Mouse (Mus musculus): Measurements from ENCODE around the gene Abo. TPM values are rescaled to one million over a fixed set of nuclear protein-coding genes. Genes with fewer than 3 reads are reported as not detected.
"Not testable (repeated sequence)": the region's sequence is repeated elsewhere in the genome, so short reads cannot be mapped to it uniquely, and the experiment has no call there.

The Abo gene
- polyA plus RNA-seq, 1 experiment from 2014 or later, result not detected

GRCm38 (mm10) chr2:26895898-26896297 lies 31.1 kb upstream of the Abo start:
- Histone ChIP-seq H3K27me3 (ENCODE audit: control insufficient read depth, insufficient read depth, low read length) (no peaks in the 10 kb centered on the region), H3K9me3 (replicated peaks; ENCODE audit: control insufficient read depth, low read length) (no peaks in the 10 kb centered on the region), H3K4me3 (ENCODE audit: low read depth, low read length) (no peak overlapping the region), H3K27ac (ENCODE audit: low read depth, low read length) (no peak overlapping the region), H3K36me3 (ENCODE audit: control insufficient read depth, insufficient read depth, low read length) (peaks cover 44% of the 10 kb centered on the region), H3K9ac (ENCODE audit: low read depth, low read length) (no peak overlapping the region), H3K4me2 (no peak overlapping the region), H3K4me1 (ENCODE audit: control insufficient read depth, insufficient read depth, low read length) (no peaks in the 10 kb centered on the region)
- 86% methylated on average over 4 of the region's 4 CpGs for WGBS (ENCODE audit: insufficient replicate concordance)
- ATAC-seq (replicated peaks; ENCODE audit: insufficient number of reproducible peaks, low FRiP score, low TSS enrichment), result no peak

DNA sequence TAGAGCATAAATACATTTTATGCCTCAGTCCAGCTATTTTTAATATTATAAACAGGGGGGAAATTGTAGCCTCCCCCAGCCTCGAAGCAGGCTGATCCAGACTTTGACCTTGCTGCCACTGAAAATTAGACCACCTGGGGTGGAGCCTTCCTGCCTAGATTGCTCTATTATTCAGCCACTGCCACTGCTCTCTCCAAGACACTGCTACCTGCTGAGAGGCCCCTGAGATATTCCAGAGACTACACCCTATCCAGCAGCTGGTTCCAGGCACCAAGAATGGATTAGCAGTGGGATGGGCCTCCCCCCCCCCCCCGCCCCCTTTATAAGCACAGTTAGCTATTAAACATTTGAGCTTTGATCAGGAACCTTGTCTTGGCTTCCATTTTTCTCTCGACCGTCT lies 21.4 kb upstream of the Abo start:
- not testable (repeated sequence) for H3K27ac ChIP-seq (ENCODE audit: low read depth, low read length); H3K9me3 ChIP-seq (replicated peaks; ENCODE audit: control insufficient read depth, low read length); H3K36me3 ChIP-seq (ENCODE audit: control insufficient read depth, insufficient read depth, low read length); H3K27me3 ChIP-seq (ENCODE audit: control insufficient read depth, insufficient read depth, low read length); ATAC-seq (replicated peaks; ENCODE audit: insufficient number of reproducible peaks, low FRiP score, low TSS enrichment); H3K4me2 ChIP-seq; H3K9ac ChIP-seq (ENCODE audit: low read depth, low read length); H3K4me1 ChIP-seq (ENCODE audit: control insufficient read depth, insufficient read depth, low read length); H3K4me3 ChIP-seq (ENCODE audit: low read depth, low read length)
- 84% methylated on average over 4 of the region's 4 CpGs for whole genome bisulfite sequencing (ENCODE audit: insufficient replicate concordance)

GRCm38 (mm10) chr2:26885541-26885940 lies 20.8 kb upstream of the Abo start:
- 94% methylated on average over 2 of the region's 2 CpGs for WGBS (ENCODE audit: insufficient replicate concordance)
- H3K27me3 ChIP-seq (ENCODE audit: control insufficient read depth, insufficient read depth, low read length); H3K9ac ChIP-seq (ENCODE audit: low read depth, low read length); H3K4me1 ChIP-seq (ENCODE audit: control insufficient read depth, insufficient read depth, low read length); H3K36me3 ChIP-seq (ENCODE audit: control insufficient read depth, insufficient read depth, low read length); H3K4me3 ChIP-seq (ENCODE audit: low read depth, low read length); H3K27ac ChIP-seq (ENCODE audit: low read depth, low read length); H3K9me3 ChIP-seq (replicated peaks; ENCODE audit: control insufficient read depth, low read length); ATAC-seq (replicated peaks; ENCODE audit: insufficient number of reproducible peaks, low FRiP score, low TSS enrichment); H3K4me2 ChIP-seq: not testable (repeated sequence)

- ATAC-seq (replicated peaks; ENCODE audit: insufficient number of reproducible peaks, low FRiP score, low TSS enrichment), result no peak
- no peak overlapping the region for H3K4me3 ChIP-seq (ENCODE audit: low read depth, low read length)
These were observed 13.8 kb upstream of the Abo start for GRCm38 (mm10) chr2:26878571-26878970.

GRCm38 (mm10) chr2:26870666-26871065 lies 5.9 kb upstream of the Abo start:
- ATAC-seq (replicated peaks; ENCODE audit: insufficient number of reproducible peaks, low FRiP score, low TSS enrichment), result no peak
- 45% methylated on average over 6 of the region's 6 CpGs for WGBS (ENCODE audit: insufficient replicate concordance)
- Histone ChIP-seq H3K36me3 (ENCODE audit: control insufficient read depth, insufficient read depth, low read length) (no peaks in the 10 kb centered on the region), H3K27me3 (ENCODE audit: control insufficient read depth, insufficient read depth, low read length) (peaks cover 4% of the 10 kb centered on the region), H3K27ac (ENCODE audit: low read depth, low read length) (no peak overlapping the region), H3K9ac (ENCODE audit: low read depth, low read length) (no peak overlapping the region), H3K4me1 (ENCODE audit: control insufficient read depth, insufficient read depth, low read length) (no peaks in the 10 kb centered on the region), H3K9me3 (replicated peaks; ENCODE audit: control insufficient read depth, low read length) (no peaks in the 10 kb centered on the region), H3K4me2 (no peak overlapping the region), H3K4me3 (ENCODE audit: low read depth, low read length) (no peak overlapping the region)

More at GRCm38 (mm10) chr2:26878571-26878970, 13.8 kb upstream of the Abo start:
- no peak overlapping the region for H3K27ac ChIP-seq (ENCODE audit: low read depth, low read length)
- no peaks in the 10 kb centered on the region for H3K36me3 ChIP-seq (ENCODE audit: control insufficient read depth, insufficient read depth, low read length)
- no peaks in the 10 kb centered on the region for H3K27me3 ChIP-seq (ENCODE audit: control insufficient read depth, insufficient read depth, low read length)
- no peaks in the 10 kb centered on the region for H3K4me1 ChIP-seq (ENCODE audit: control insufficient read depth, insufficient read depth, low read length)
- no peak overlapping the region for H3K4me2 ChIP-seq
- H3K9me3 ChIP-seq (replicated peaks; ENCODE audit: control insufficient read depth, low read length), result no peaks in the 10 kb centered on the region
- no peak overlapping the region for H3K9ac ChIP-seq (ENCODE audit: low read depth, low read length)

DNA sequence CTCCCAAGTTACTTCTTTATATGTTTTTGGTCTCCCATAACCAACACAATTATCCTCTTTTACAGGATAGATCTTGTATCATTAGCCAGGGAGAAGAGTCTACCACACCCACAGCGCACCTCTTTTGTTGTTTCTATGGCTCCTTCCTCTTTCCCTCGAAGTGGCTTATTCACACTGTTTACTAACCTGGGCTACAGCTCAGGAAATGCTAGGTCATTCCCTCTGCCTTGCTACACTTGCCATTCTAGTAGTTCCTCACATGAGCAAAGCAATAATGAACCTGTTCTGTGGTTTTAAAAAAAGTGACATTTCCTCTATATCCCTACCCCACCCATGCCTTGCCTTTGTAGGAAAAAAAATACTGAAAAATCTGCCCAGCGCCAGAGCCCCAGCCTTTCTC lies 1.9 kb downstream of the Abo start:
- Histone ChIP-seq H3K9ac (ENCODE audit: low read depth, low read length) (no peak overlapping the region), H3K27me3 (ENCODE audit: control insufficient read depth, insufficient read depth, low read length) (no peaks in the 10 kb centered on the region), H3K4me2 (no peak overlapping the region), H3K4me1 (ENCODE audit: control insufficient read depth, insufficient read depth, low read length) (no peaks in the 10 kb centered on the region), H3K36me3 (ENCODE audit: control insufficient read depth, insufficient read depth, low read length) (no peaks in the 10 kb centered on the region), H3K9me3 (replicated peaks; ENCODE audit: control insufficient read depth, low read length) (no peaks in the 10 kb centered on the region), H3K4me3 (ENCODE audit: low read depth, low read length) (no peak overlapping the region), H3K27ac (ENCODE audit: low read depth, low read length) (no peak overlapping the region)
- no peak for ATAC-seq (replicated peaks; ENCODE audit: insufficient number of reproducible peaks, low FRiP score, low TSS enrichment)
- 73% methylated on average over 3 of the region's 3 CpGs for WGBS (ENCODE audit: insufficient replicate concordance)

GRCm38 (mm10) chr2:26847706-26848105 lies 17.1 kb downstream of the Abo start:
- H3K9ac ChIP-seq (ENCODE audit: low read depth, low read length), result no peak overlapping the region
- H3K36me3 ChIP-seq (ENCODE audit: control insufficient read depth, insufficient read depth, low read length), result no peaks in the 10 kb centered on the region
- no peak overlapping the region for H3K4me2 ChIP-seq
- H3K4me3 ChIP-seq (ENCODE audit: low read depth, low read length), result no peak overlapping the region
- H3K4me1 ChIP-seq (ENCODE audit: control insufficient read depth, insufficient read depth, low read length), result no peaks in the 10 kb centered on the region
- ATAC-seq (replicated peaks; ENCODE audit: insufficient number of reproducible peaks, low FRiP score, low TSS enrichment), result no peak
- no peaks in the 10 kb centered on the region for H3K9me3 ChIP-seq (replicated peaks; ENCODE audit: control insufficient read depth, low read length)
- 50% methylated on average over 2 of the region's 2 CpGs for WGBS (ENCODE audit: insufficient replicate concordance)
- no peak overlapping the region for H3K27ac ChIP-seq (ENCODE audit: low read depth, low read length)
- no peaks in the 10 kb centered on the region for H3K27me3 ChIP-seq (ENCODE audit: control insufficient read depth, insufficient read depth, low read length)

- Histone ChIP-seq H3K9me3 (replicated peaks; ENCODE audit: control insufficient read depth, low read length) (no peaks in the 10 kb centered on the region), H3K4me3 (ENCODE audit: low read depth, low read length) (no peak overlapping the region), H3K27ac (ENCODE audit: low read depth, low read length) (no peak overlapping the region), H3K36me3 (ENCODE audit: control insufficient read depth, insufficient read depth, low read length) (no peaks in the 10 kb centered on the region), H3K27me3 (ENCODE audit: control insufficient read depth, insufficient read depth, low read length) (no peaks in the 10 kb centered on the region), H3K4me1 (ENCODE audit: control insufficient read depth, insufficient read depth, low read length) (no peaks in the 10 kb centered on the region), H3K4me2 (no peak overlapping the region), H3K9ac (ENCODE audit: low read depth, low read length) (no peak overlapping the region)
- 81% methylated on average over 2 of the region's 2 CpGs for WGBS (ENCODE audit: insufficient replicate concordance)
- no peak for ATAC-seq (replicated peaks; ENCODE audit: insufficient number of reproducible peaks, low FRiP score, low TSS enrichment)
These were observed 32.3 kb downstream of the Abo start for GRCm38 (mm10) chr2:26832478-26832877.

DNA sequence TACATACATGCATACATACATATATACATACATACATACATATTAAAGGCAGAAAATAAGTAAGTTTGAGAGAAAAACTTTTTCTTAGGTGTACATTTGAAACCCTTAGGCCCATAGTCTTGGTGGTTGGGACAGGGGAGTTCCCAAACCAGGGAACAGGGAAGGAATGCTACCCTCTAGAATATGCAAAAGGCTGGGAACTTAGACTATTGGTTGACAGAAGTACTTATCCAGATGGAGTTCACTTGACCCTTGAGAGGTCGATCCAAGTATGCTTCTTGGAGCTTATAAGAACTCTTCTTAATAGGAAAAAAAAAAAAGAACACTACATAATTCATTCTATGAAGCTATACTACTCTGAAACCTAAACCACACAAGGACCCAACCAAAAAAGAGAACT lies 36.7 kb downstream of the Abo start:
- no peaks in the 10 kb centered on the region for H3K9me3 ChIP-seq (replicated peaks; ENCODE audit: control insufficient read depth, low read length)
- 84% methylated on average over 1 of the region's 1 CpGs for WGBS (ENCODE audit: insufficient replicate concordance)
- no peaks in the 10 kb centered on the region for H3K4me1 ChIP-seq (ENCODE audit: control insufficient read depth, insufficient read depth, low read length)

More for the DNA sequence above, 36.7 kb downstream of the Abo start:
- H3K36me3 ChIP-seq (ENCODE audit: control insufficient read depth, insufficient read depth, low read length), result no peaks in the 10 kb centered on the region
- H3K27ac ChIP-seq (ENCODE audit: low read depth, low read length), result no peak overlapping the region
- ATAC-seq (replicated peaks; ENCODE audit: insufficient number of reproducible peaks, low FRiP score, low TSS enrichment), result no peak
- no peaks in the 10 kb centered on the region for H3K27me3 ChIP-seq (ENCODE audit: control insufficient read depth, insufficient read depth, low read length)
- H3K4me2 ChIP-seq, result no peak overlapping the region
- no peak overlapping the region for H3K9ac ChIP-seq (ENCODE audit: low read depth, low read length)
- no peak overlapping the region for H3K4me3 ChIP-seq (ENCODE audit: low read depth, low read length)
